Mouse (Mus musculus): ENCODE data around the gene Cdk14. TPM values are rescaled to one million over a fixed set of nuclear protein-coding genes. Genes with fewer than 3 reads are reported as not detected.

Cdk14 gene
- polyA plus RNA-seq, 1 experiment from 2014 or later: 21.8 TPM

DNA sequence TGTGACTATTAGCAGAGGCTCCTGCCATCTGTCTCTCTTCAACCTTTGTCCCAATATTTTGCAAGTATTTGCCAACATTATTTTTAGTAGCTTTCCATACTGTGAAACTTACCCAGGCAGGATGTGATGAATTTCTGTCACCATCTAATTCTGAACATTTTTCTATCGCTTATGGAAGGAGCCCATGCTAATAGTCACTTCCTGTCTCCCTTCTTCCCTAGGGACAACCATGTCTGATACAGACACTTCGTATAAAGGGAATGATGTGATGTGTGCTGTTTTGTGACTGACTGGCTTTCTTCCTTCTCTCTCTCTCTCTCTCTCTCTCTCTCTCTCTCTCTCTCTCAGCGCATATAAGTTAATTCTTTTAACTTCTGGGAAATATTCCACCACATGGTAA lies 5.3 kb downstream of the Cdk14 start:
- WGBS: 63% methylated on average over 3 of the region's 3 CpGs
- Histone ChIP-seq H3K4me2 (ENCODE audit: low read length) (no peak overlapping the region), H3K27me3 (ENCODE audit: control insufficient read depth, insufficient read depth, low read length) (no peaks in the 10 kb centered on the region), H3K27ac (replicated peaks in 1 of 2; ENCODE audit: control insufficient read depth in 1 of 2, insufficient read depth in 1 of 2, low read depth in 2 of 2, low read length in 2 of 2) (no peak overlapping the region), H3K9ac (ENCODE audit: low read length) (no peak overlapping the region), H3K36me3 (ENCODE audit: control insufficient read depth, insufficient read depth, low read length) (no peaks in the 10 kb centered on the region), H3K4me1 (ENCODE audit: control insufficient read depth in 2 of 2, insufficient read depth in 2 of 2, low read length in 2 of 2) (no peaks in the 10 kb centered on the region), H3K4me3 (ENCODE audit: control insufficient read depth in 1 of 2, insufficient read depth in 1 of 2, low read depth in 1 of 2, low read length in 2 of 2) (no peak overlapping the region), H3K9me3 (ENCODE audit: control insufficient read depth, low read length) (no peaks in the 10 kb centered on the region)
- ATAC-seq (ENCODE audit: insufficient number of reproducible peaks, insufficient read depth, low FRiP score, low read depth): 0 out of 2 replicates have a peak, but pooled peaks have one; percentile 35

GRCm38 (mm10) chr5:5411886-5412285 lies 8.2 kb downstream of the Cdk14 start:
- no peaks in the 10 kb centered on the region for H3K27me3 ChIP-seq (ENCODE audit: control insufficient read depth, insufficient read depth, low read length)
- H3K4me1 ChIP-seq (ENCODE audit: control insufficient read depth in 2 of 2, insufficient read depth in 2 of 2, low read length in 2 of 2): no peaks in the 10 kb centered on the region
- no peak overlapping the region for H3K4me3 ChIP-seq (ENCODE audit: control insufficient read depth in 1 of 2, insufficient read depth in 1 of 2, low read depth in 1 of 2, low read length in 2 of 2)
- no peak overlapping the region for H3K27ac ChIP-seq (replicated peaks in 1 of 2; ENCODE audit: control insufficient read depth in 1 of 2, insufficient read depth in 1 of 2, low read depth in 2 of 2, low read length in 2 of 2)
- no peak overlapping the region for H3K9ac ChIP-seq (ENCODE audit: low read length)
- H3K36me3 ChIP-seq (ENCODE audit: control insufficient read depth, insufficient read depth, low read length): no peaks in the 10 kb centered on the region
- no peaks in the 10 kb centered on the region for H3K9me3 ChIP-seq (ENCODE audit: control insufficient read depth, low read length)
- H3K4me2 ChIP-seq (ENCODE audit: low read length): no peak overlapping the region
- WGBS: 91% methylated on average over 2 of the region's 2 CpGs
- ATAC-seq (ENCODE audit: insufficient number of reproducible peaks, insufficient read depth, low FRiP score, low read depth): no peak

DNA sequence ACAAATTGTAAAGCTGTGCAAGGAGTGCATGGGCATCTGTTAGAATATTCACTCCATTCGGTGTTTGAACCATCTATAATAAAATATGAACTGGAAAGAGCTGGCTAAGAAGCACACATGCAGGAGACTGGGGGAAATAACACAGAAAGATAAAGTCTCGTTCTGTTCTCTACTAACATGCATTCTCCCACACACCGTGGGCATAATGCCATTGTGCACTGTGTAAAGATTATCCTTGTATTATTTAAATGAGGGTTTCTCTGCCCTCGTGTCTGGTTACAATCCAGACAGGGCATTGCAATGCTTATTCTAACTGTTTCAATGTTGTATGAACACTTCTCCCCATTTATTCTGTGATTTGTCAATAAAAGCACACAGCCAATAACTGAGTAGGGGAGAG lies 18.1 kb downstream of the Cdk14 start:
- no peaks in the 10 kb centered on the region for H3K9me3 ChIP-seq (ENCODE audit: control insufficient read depth, low read length)
- no peak overlapping the region for H3K4me2 ChIP-seq (ENCODE audit: low read length)
- no peaks in the 10 kb centered on the region for H3K36me3 ChIP-seq (ENCODE audit: control insufficient read depth, insufficient read depth, low read length)
- no peak overlapping the region for H3K9ac ChIP-seq (ENCODE audit: low read length)
- WGBS: 52% methylated on average over 4 of the region's 4 CpGs
- H3K27ac ChIP-seq (replicated peaks in 1 of 2; ENCODE audit: control insufficient read depth in 1 of 2, insufficient read depth in 1 of 2, low read depth in 2 of 2, low read length in 2 of 2): no peak overlapping the region
- H3K27me3 ChIP-seq (ENCODE audit: control insufficient read depth, insufficient read depth, low read length): no peaks in the 10 kb centered on the region
- H3K4me1 ChIP-seq (ENCODE audit: control insufficient read depth in 2 of 2, insufficient read depth in 2 of 2, low read length in 2 of 2): no peaks in the 10 kb centered on the region
- no peak overlapping the region for H3K4me3 ChIP-seq (ENCODE audit: control insufficient read depth in 1 of 2, insufficient read depth in 1 of 2, low read depth in 1 of 2, low read length in 2 of 2)
- ATAC-seq (ENCODE audit: insufficient number of reproducible peaks, insufficient read depth, low FRiP score, low read depth): no peak

- Histone ChIP-seq H3K9me3 (ENCODE audit: control insufficient read depth, low read length) (no peaks in the 10 kb centered on the region), H3K36me3 (ENCODE audit: control insufficient read depth, insufficient read depth, low read length) (no peaks in the 10 kb centered on the region), H3K9ac (ENCODE audit: low read length) (no peak overlapping the region), H3K27me3 (ENCODE audit: control insufficient read depth, insufficient read depth, low read length) (no peaks in the 10 kb centered on the region), H3K4me3 (ENCODE audit: control insufficient read depth in 1 of 2, insufficient read depth in 1 of 2, low read depth in 1 of 2, low read length in 2 of 2) (no peak overlapping the region), H3K4me1 (ENCODE audit: control insufficient read depth in 2 of 2, insufficient read depth in 2 of 2, low read length in 2 of 2) (peaks cover 0 to 2% of the 10 kb centered on the region in 2 experiments; a peak in 2 of 4 replicates), H3K4me2 (ENCODE audit: low read length) (no peak overlapping the region), H3K27ac (replicated peaks in 1 of 2; ENCODE audit: control insufficient read depth in 1 of 2, insufficient read depth in 1 of 2, low read depth in 2 of 2, low read length in 2 of 2) (no peak overlapping the region)
- WGBS: 35% methylated on average over 3 of the region's 3 CpGs
- no peak for ATAC-seq (ENCODE audit: insufficient number of reproducible peaks, insufficient read depth, low FRiP score, low read depth)
Observed at GRCm38 (mm10) chr5:5392786-5393185, 27.3 kb downstream of the Cdk14 start.

DNA sequence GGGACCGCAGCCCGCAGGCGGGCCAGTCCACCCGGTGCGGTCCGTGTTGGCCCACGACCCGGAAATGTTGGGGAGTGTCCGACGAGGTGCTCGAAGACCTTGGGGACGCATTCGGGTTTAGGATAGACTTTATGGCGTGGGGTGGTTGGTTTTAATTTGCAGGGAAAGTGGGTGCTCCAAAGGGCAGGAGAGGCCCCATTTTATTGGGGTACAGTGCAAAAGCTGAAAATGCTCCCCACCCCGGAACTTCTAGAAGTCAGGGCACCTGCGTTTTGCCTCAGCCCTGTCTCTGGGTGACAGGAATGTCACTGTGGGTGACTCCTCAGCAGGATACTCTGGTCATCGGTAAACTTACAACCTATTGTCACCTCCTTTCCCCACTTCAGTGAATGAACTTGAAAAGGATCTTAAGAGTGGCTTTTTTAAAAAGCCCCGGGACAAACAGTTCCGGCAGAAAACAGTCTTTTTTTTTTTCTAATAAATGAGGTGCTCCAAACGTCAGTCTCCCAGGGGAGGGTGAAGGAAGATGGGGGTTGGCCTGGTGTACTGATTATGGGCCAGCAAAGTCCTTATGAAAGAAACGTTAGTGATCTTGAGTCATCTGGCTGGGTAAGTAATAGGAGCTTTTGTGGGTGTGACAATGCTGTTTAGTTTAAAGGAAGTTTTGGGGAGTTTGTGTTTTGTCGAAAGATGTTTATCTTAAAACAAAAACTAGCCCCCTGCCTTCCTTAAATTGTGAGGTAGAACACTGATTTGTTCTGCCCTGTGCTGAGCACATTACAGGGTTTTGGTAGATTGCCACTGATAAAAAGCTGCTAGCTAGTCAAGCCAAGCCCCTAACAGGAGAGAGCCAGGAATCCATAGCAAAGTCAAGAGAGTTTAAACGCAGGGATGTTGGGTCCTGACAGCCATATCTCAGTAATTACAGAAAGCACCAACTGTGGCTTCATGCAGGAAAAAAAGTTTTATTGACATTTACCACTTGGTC lies 39.1 kb downstream of the Cdk14 start:
- H3K4me3 ChIP-seq (ENCODE audit: control insufficient read depth in 1 of 2, insufficient read depth in 1 of 2, low read depth in 1 of 2, low read length in 2 of 2): peak overlapping the region; percentile 84 to 98
- peak overlapping the region; percentile 86 for H3K9ac ChIP-seq (ENCODE audit: low read length)
- no peaks in the 10 kb centered on the region for H3K9me3 ChIP-seq (ENCODE audit: control insufficient read depth, low read length)
- peak overlapping the region in 1 of 2 experiments; percentile 86; a peak in 2 of 4 replicates for H3K27ac ChIP-seq (replicated peaks in 1 of 2; ENCODE audit: control insufficient read depth in 1 of 2, insufficient read depth in 1 of 2, low read depth in 2 of 2, low read length in 2 of 2)
- H3K27me3 ChIP-seq (ENCODE audit: control insufficient read depth, insufficient read depth, low read length): no peaks in the 10 kb centered on the region
- WGBS: 5% methylated on average over 23 of the region's 23 CpGs
- no peak for ATAC-seq (ENCODE audit: insufficient number of reproducible peaks, insufficient read depth, low FRiP score, low read depth)
- peak overlapping the region; percentile 83 for H3K4me2 ChIP-seq (ENCODE audit: low read length)
- H3K4me1 ChIP-seq (ENCODE audit: control insufficient read depth in 2 of 2, insufficient read depth in 2 of 2, low read length in 2 of 2): peaks cover 2 to 21% of the 10 kb centered on the region in 2 experiments; a peak in 2 of 4 replicates
- H3K36me3 ChIP-seq (ENCODE audit: control insufficient read depth, insufficient read depth, low read length): no peaks in the 10 kb centered on the region

DNA sequence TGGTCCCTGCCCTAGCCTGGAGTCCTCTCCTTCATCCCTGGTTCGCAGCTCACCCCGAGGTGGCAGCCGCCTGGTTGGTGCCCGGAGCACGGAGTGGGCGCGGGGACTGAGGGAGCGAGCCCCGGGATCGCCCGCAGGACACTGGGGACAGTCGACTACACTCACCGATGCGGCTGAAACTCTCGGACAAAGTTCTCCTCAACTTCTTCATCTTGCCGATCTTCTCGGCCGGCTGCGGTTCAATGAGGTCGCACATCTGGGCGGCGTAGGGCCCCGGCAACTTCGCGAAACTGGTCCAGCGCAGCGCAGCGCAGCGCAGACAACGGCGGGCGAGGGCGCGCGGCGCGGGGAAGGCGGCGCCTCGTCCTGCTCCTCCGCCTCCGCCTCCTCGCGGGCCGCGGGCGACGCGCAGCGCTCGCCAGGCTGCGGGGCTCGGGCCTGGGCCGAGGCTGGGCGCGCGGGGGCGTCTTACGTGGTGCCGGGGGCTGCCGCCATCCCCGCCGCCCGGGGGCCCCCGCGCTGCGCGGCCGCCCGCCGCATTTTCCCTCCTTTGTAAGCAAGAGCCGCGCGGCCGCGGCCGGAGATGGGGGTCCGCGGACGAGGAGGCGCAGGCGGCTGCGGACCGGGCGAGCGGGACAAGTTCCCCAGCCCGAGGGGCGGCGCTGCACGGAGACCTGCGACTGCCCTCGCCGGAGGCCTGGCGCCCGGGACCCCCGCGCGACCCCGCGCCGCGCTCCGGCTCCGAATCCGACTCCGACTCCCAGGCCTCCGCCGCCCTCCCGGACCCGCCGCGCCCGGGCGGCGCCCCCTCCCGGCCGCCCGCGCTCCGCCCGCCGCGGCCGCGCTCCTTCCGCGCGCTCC lies 40.0 kb downstream of the Cdk14 start:
- Histone ChIP-seq H3K36me3 (ENCODE audit: control insufficient read depth, insufficient read depth, low read length) (no peaks in the 10 kb centered on the region), H3K27me3 (ENCODE audit: control insufficient read depth, insufficient read depth, low read length) (no peaks in the 10 kb centered on the region), H3K9me3 (ENCODE audit: control insufficient read depth, low read length) (no peaks in the 10 kb centered on the region), H3K4me2 (ENCODE audit: low read length) (peak overlapping the region; percentile 83), H3K27ac (replicated peaks in 1 of 2; ENCODE audit: control insufficient read depth in 1 of 2, insufficient read depth in 1 of 2, low read depth in 2 of 2, low read length in 2 of 2) (peak overlapping the region; percentile 81 to 86), H3K9ac (ENCODE audit: low read length) (peak overlapping the region; percentile 86), H3K4me3 (ENCODE audit: control insufficient read depth in 1 of 2, insufficient read depth in 1 of 2, low read depth in 1 of 2, low read length in 2 of 2) (peak overlapping the region; percentile 84 to 98), H3K4me1 (ENCODE audit: control insufficient read depth in 2 of 2, insufficient read depth in 2 of 2, low read length in 2 of 2) (peaks cover 2 to 24% of the 10 kb centered on the region in 2 experiments; a peak in 2 of 4 replicates)
- 0% methylated on average over 83 of the region's 128 CpGs for WGBS
- ATAC-seq (ENCODE audit: insufficient number of reproducible peaks, insufficient read depth, low FRiP score, low read depth): peak; percentile 76

DNA sequence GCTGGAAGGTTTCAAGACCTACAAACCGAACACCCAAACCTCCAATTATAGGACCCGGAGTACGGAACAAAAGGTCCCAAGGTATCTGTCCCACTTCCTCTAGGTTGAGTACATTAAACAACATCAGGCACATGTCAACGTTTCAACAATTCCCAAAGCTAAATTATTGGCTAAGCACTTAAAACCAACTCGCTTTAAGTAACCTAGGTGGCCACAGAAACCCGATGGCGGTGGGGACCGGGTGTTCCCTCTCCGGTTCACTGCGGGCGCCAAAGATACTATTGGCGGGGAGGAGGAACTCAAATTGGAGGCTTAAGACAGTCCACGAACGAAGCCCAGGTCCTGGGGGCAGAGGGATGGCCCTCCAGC lies 40.6 kb downstream of the Cdk14 start:
- H3K27ac ChIP-seq (replicated peaks in 1 of 2; ENCODE audit: control insufficient read depth in 1 of 2, insufficient read depth in 1 of 2, low read depth in 2 of 2, low read length in 2 of 2): peak overlapping the region; percentile 81 to 86
- ATAC-seq (ENCODE audit: insufficient number of reproducible peaks, insufficient read depth, low FRiP score, low read depth): no peak

More for the DNA sequence above, 40.6 kb downstream of the Cdk14 start:
- H3K36me3 ChIP-seq (ENCODE audit: control insufficient read depth, insufficient read depth, low read length): no peaks in the 10 kb centered on the region
- H3K27me3 ChIP-seq (ENCODE audit: control insufficient read depth, insufficient read depth, low read length): no peaks in the 10 kb centered on the region
- H3K9ac ChIP-seq (ENCODE audit: low read length): peak overlapping the region; percentile 86
- peak overlapping the region; percentile 84 to 98 for H3K4me3 ChIP-seq (ENCODE audit: control insufficient read depth in 1 of 2, insufficient read depth in 1 of 2, low read depth in 1 of 2, low read length in 2 of 2)
- under 1% methylated on average over 14 of the region's 14 CpGs for WGBS
- H3K4me2 ChIP-seq (ENCODE audit: low read length): peak overlapping the region; percentile 83
- peaks cover 2 to 24% of the 10 kb centered on the region in 2 experiments; a peak in 2 of 4 replicates for H3K4me1 ChIP-seq (ENCODE audit: control insufficient read depth in 2 of 2, insufficient read depth in 2 of 2, low read length in 2 of 2)
- H3K9me3 ChIP-seq (ENCODE audit: control insufficient read depth, low read length): no peaks in the 10 kb centered on the region

Data from heart, embryonic 14.5 days (tissue).